Mouse (Mus musculus) testis, adult 2 months (tissue): ENCODE data around the gene Mylip. TPM values are rescaled to one million over a fixed set of nuclear protein-coding genes. Genes with fewer than 3 reads are reported as not detected.

ENCODE experiments used
- H3K27ac ChIP-seq: fragments of 200-500 bp; 2 replicates; pipeline ENCODE4 v1.5.1; 2012; ENCODE audit warnings: low read depth, low read length; ENCODE audit not compliant: control insufficient read depth, insufficient read depth
- H3K27me3 ChIP-seq: fragments of 200-500 bp; 2 replicates; pipeline ENCODE4 v1.6.1; 2012; ENCODE audit warnings: mild to moderate bottlenecking, low read length, moderate library complexity; ENCODE audit not compliant: control insufficient read depth, insufficient read depth
- H3K36me3 ChIP-seq: fragments of 200-500 bp; 2 replicates; pipeline ENCODE4 v1.6.1; 2012; ENCODE audit warnings: mild to moderate bottlenecking, low read length; ENCODE audit not compliant: control insufficient read depth, insufficient read depth
- H3K4me1 ChIP-seq: fragments of 200-500 bp; 2 replicates; pipeline ENCODE4 v1.6.1; 2012; ENCODE audit warnings: low read length; ENCODE audit not compliant: control insufficient read depth, insufficient read depth
- H3K4me3 ChIP-seq: fragments of 200-500 bp; 2 replicates; pipeline ENCODE4 v1.5.1; 2012; ENCODE audit warnings: low read depth, mild to moderate bottlenecking, low read length, moderate library complexity, mixed read lengths; ENCODE audit not compliant: control insufficient read depth
- CTCF ChIP-seq: fragments of 200-500 bp; IDR thresholded peaks from 2 replicates; pipeline ENCODE4 v1.5.1; 2012; ENCODE audit warnings: low read depth, mild to moderate bottlenecking, inconsistent platforms, low read length, moderate library complexity; ENCODE audit not compliant: control insufficient read depth, insufficient read depth, insufficient replicate concordance
- POLR2A ChIP-seq: fragments of 200-500 bp; IDR thresholded peaks from 2 replicates; pipeline ENCODE4 v1.6.1; 2012; ENCODE audit warnings: low read depth, mild to moderate bottlenecking, inconsistent platforms, low read length, moderate library complexity; ENCODE audit not compliant: control insufficient read depth
- polyA plus RNA-seq: library from polyadenylated mRNA; depleted of rRNA; stranded (reverse); fragments of >200 nt; gene quantifications from 2 replicates; pipeline ENCODE4 v1.2.3, GENCODE M21; 2012

The Mylip gene
- polyA plus RNA-seq, 1 experiment = 1.2 TPM

- no peak overlapping the region for H3K27ac ChIP-seq
- no peak for TF ChIP-seq POLR2A
- no peak for TF ChIP-seq CTCF
- no peak overlapping the region for H3K4me3 ChIP-seq
- no peaks in the 10 kb centered on the region for H3K27me3 ChIP-seq
- H3K36me3 ChIP-seq = no peaks in the 10 kb centered on the region
- H3K4me1 ChIP-seq = no peaks in the 10 kb centered on the region
These were observed 27.1 kb downstream of the Mylip start for GRCm38 (mm10) chr13:45416621-45417057.

GRCm38 (mm10) chr13:45418986-45419385, 29.4 kb downstream of the Mylip start:
- TF ChIP-seq POLR2A (no peak), CTCF (no peak)
- H3K27ac ChIP-seq = no peak overlapping the region
- no peaks in the 10 kb centered on the region for H3K4me1 ChIP-seq
- H3K36me3 ChIP-seq = no peaks in the 10 kb centered on the region
- H3K27me3 ChIP-seq = no peaks in the 10 kb centered on the region
- no peak overlapping the region for H3K4me3 ChIP-seq

- TF ChIP-seq POLR2A (no peak), CTCF (no peak)
- Histone ChIP-seq H3K27ac (no peak overlapping the region), H3K4me1 (no peaks in the 10 kb centered on the region), H3K4me3 (no peak overlapping the region), H3K36me3 (no peaks in the 10 kb centered on the region), H3K27me3 (no peaks in the 10 kb centered on the region)
These were observed 32.7 kb downstream of the Mylip start for GRCm38 (mm10) chr13:45422251-45422650.

- no peak for TF ChIP-seq CTCF
- no peak for TF ChIP-seq POLR2A
- no peak overlapping the region for H3K27ac ChIP-seq
These were observed 33.2 kb downstream of the Mylip start for GRCm38 (mm10) chr13:45422709-45423108.

GRCm38 (mm10) chr13:45423905-45424304, 34.4 kb downstream of the Mylip start:
- Histone ChIP-seq H3K27ac (no peak overlapping the region), H3K27me3 (no peaks in the 10 kb centered on the region), H3K4me1 (no peaks in the 10 kb centered on the region), H3K4me3 (no peak overlapping the region), H3K36me3 (no peaks in the 10 kb centered on the region)
- TF ChIP-seq CTCF = no peak
- TF ChIP-seq POLR2A = no peak

More at GRCm38 (mm10) chr13:45422709-45423108, 33.2 kb downstream of the Mylip start:
- no peaks in the 10 kb centered on the region for H3K36me3 ChIP-seq
- no peaks in the 10 kb centered on the region for H3K4me1 ChIP-seq
- H3K27me3 ChIP-seq = no peaks in the 10 kb centered on the region
- no peak overlapping the region for H3K4me3 ChIP-seq

- H3K27me3 ChIP-seq = no peaks in the 10 kb centered on the region
- H3K4me1 ChIP-seq = no peaks in the 10 kb centered on the region
- H3K36me3 ChIP-seq = no peaks in the 10 kb centered on the region
- no peak overlapping the region for H3K27ac ChIP-seq
- TF ChIP-seq POLR2A (no peak), CTCF (no peak)
- H3K4me3 ChIP-seq = no peak overlapping the region
These were observed 39.7 kb downstream of the Mylip start for GRCm38 (mm10) chr13:45429239-45429638.

- H3K27ac ChIP-seq = no peak overlapping the region
- TF ChIP-seq POLR2A (no peak), CTCF (no peak)
- H3K27me3 ChIP-seq = no peaks in the 10 kb centered on the region
- H3K4me3 ChIP-seq = no peak overlapping the region
- H3K4me1 ChIP-seq = no peaks in the 10 kb centered on the region; the same call in 1 of the 2 replicates
- no peaks in the 10 kb centered on the region for H3K36me3 ChIP-seq
These were observed 47.6 kb downstream of the Mylip start for GRCm38 (mm10) chr13:45437134-45437533.

GRCm38 (mm10) chr13:45438853-45439252, 49.3 kb downstream of the Mylip start:
- TF ChIP-seq POLR2A (no peak), CTCF (no peak)

More at GRCm38 (mm10) chr13:45438853-45439252, 49.3 kb downstream of the Mylip start:
- no peaks in the 10 kb centered on the region for H3K36me3 ChIP-seq
- no peaks in the 10 kb centered on the region; the same call in 1 of the 2 replicates for H3K4me1 ChIP-seq
- no peak overlapping the region for H3K27ac ChIP-seq
- H3K4me3 ChIP-seq = no peak overlapping the region
- no peaks in the 10 kb centered on the region for H3K27me3 ChIP-seq
